Mouse (Mus musculus) ES-Bruce4 (cell line): Measurements from ENCODE around the gene Lsm2.

Experiments used
- CTCF ChIP-seq: IDR thresholded peaks from one replicate; pipeline ENCODE4 v1.8.1; 2011; ENCODE audit warnings: low read depth, low read length
- POLR2A ChIP-seq: IDR thresholded peaks from one replicate; pipeline ENCODE4 v1.8.1; 2011; ENCODE audit warnings: low read length; ENCODE audit not compliant: insufficient read depth

GRCm38 (mm10) chr17:35016376-35016775 is 34.7 kb downstream of the Lsm2 start, which contains the start of gene Vwa7:
- TF ChIP-seq CTCF (no peak), POLR2A (no peak)
